Mouse (Mus musculus): Measurements from ENCODE around the gene Llph. TPM values are rescaled to one million over a fixed set of nuclear protein-coding genes. Genes with fewer than 3 reads are reported as not detected.

Gene Llph
- polyA plus RNA-seq, 1 experiment, result 0.95 TPM

DNA sequence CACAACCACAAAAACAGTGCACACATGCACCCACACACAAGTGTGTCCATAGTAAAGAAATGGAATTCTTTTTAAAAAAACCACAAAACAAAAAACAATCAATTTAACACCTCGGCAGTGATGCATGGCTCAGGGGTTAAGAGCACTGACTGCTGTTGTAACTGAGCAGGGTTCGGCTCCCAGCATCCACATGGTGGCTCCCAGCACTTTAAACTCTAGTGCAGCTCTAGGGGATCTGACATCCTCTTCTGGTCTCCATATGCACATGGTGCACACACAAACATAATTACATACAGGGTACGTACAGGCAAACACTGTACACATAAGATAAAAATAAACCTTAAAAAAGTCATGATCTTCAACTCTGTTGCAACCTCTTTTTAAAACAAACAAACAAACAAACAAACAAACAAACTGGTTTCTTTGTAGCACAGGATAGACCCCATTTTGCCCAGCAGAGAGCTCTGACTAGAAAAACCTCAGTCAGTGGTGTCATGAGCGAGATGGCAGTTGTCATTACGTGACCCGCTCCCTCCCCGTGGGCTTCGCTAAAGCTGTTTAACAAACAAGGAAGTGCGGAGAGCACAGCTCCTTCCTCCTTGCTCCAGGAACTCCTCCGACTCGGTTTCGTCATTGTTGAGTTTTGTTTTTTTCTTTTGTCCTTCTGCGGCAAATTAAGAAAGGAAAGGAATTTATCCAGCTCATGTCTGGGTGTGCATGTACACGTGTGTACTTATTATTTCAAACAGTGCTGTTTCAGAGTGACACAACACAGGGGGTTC is 7.1 kb upstream of the Llph start:
- Histone ChIP-seq H3K27me3 (ENCODE audit: control insufficient read depth, insufficient read depth, low read length) (no peaks in the 10 kb centered on the region), H3K4me3 (ENCODE audit: low read depth, low read length) (no peak overlapping the region), H3K4me1 (ENCODE audit: control insufficient read depth, insufficient read depth, insufficient read length, low read length) (no peaks in the 10 kb centered on the region), H3K27ac (ENCODE audit: insufficient read depth, low read depth, low read length) (no peak overlapping the region), H3K36me3 (ENCODE audit: control insufficient read depth, insufficient read depth, low read length) (peaks cover 27% of the 10 kb centered on the region)
- no peak for TF ChIP-seq POLR2A (IDR thresholded peaks at IDR 0.05; ENCODE audit: low read depth, low read length)
- TF ChIP-seq CTCF (IDR thresholded peaks at IDR 0.05; ENCODE audit: extremely low read depth, insufficient read length, insufficient replicate concordance, low read depth, low read length), result no peak
- 59% methylated on average over 14 of the region's 14 CpGs for WGBS

DNA sequence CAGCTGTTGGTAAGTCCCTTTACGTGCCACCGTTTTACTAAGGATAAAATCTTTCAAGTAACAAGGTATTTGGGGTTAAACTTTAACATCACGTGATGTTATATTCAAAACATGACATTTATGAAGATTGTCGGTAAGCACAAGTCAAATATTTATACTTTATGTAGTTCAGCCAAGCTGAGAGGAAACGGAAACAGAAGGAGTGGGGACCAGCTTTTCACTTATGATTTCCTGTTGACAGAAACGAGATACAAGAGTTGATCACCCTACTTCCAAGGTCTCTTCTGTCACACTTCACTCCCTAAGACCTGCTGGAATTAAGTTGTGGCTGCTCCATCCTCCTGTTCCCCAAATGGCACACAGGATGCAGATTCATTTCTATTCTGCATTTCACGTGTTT is 6.1 kb upstream of the Llph start:
- no peak overlapping the region for H3K27ac ChIP-seq (ENCODE audit: insufficient read depth, low read depth, low read length)
- TF ChIP-seq CTCF (IDR thresholded peaks at IDR 0.05; ENCODE audit: extremely low read depth, insufficient read length, insufficient replicate concordance, low read depth, low read length) (no peak), POLR2A (IDR thresholded peaks at IDR 0.05; ENCODE audit: low read depth, low read length) (no peak)
- WGBS, result 70% methylated on average over 7 of the region's 7 CpGs

DNA sequence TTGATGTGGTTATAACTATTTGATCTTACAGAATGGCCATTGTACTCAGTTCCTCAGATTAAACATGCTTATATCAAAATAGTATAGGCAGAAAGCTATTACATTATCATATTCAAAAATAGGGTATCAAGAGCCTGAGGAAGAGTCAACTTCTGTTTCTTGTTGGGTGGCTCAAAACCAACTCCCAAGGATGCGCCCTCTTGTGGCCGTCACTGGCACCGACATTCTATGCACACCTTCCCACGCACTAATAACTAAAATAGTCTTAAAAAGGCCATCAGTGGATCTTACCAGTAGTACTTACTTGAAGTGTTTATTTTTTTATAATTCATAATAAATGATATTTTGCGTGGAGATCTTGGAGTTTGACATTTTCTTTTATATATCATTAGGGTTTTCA is 4.8 kb downstream of the Llph start:
- Histone ChIP-seq H3K27me3 (ENCODE audit: control insufficient read depth, insufficient read depth, low read length) (no peaks in the 10 kb centered on the region), H3K36me3 (ENCODE audit: control insufficient read depth, insufficient read depth, low read length) (peaks cover 18% of the 10 kb centered on the region), H3K27ac (ENCODE audit: insufficient read depth, low read depth, low read length) (no peak overlapping the region), H3K4me1 (ENCODE audit: control insufficient read depth, insufficient read depth, insufficient read length, low read length) (peaks cover 3% of the 10 kb centered on the region; the same call in 1 of the 2 replicates), H3K4me3 (ENCODE audit: low read depth, low read length) (no peak overlapping the region)
- WGBS, result 25% methylated on average over 5 of the region's 5 CpGs
- TF ChIP-seq CTCF (IDR thresholded peaks at IDR 0.05; ENCODE audit: extremely low read depth, insufficient read length, insufficient replicate concordance, low read depth, low read length) (peak; percentile 83; the same call in 1 of the 2 replicates), POLR2A (IDR thresholded peaks at IDR 0.05; ENCODE audit: low read depth, low read length) (no peak)

More for the DNA sequence above, 6.1 kb upstream of the Llph start:
- Histone ChIP-seq H3K4me3 (ENCODE audit: low read depth, low read length) (no peak overlapping the region), H3K27me3 (ENCODE audit: control insufficient read depth, insufficient read depth, low read length) (no peaks in the 10 kb centered on the region), H3K4me1 (ENCODE audit: control insufficient read depth, insufficient read depth, insufficient read length, low read length) (no peaks in the 10 kb centered on the region), H3K36me3 (ENCODE audit: control insufficient read depth, insufficient read depth, low read length) (peaks cover 26% of the 10 kb centered on the region)

GRCm38 (mm10) chr10:120233655-120234367 is 6.9 kb downstream of the Llph start:
- no peaks in the 10 kb centered on the region for H3K4me1 ChIP-seq (ENCODE audit: control insufficient read depth, insufficient read depth, insufficient read length, low read length)
- 27% methylated on average over 18 of the region's 18 CpGs for WGBS
- H3K27ac ChIP-seq (ENCODE audit: insufficient read depth, low read depth, low read length), result no peak overlapping the region
- peak overlapping the region; percentile 47 for H3K4me3 ChIP-seq (ENCODE audit: low read depth, low read length)
- TF ChIP-seq POLR2A (IDR thresholded peaks at IDR 0.05; ENCODE audit: low read depth, low read length) (no peak), CTCF (IDR thresholded peaks at IDR 0.05; ENCODE audit: extremely low read depth, insufficient read length, insufficient replicate concordance, low read depth, low read length) (peak; percentile 42; the same call in 1 of the 2 replicates)
- H3K27me3 ChIP-seq (ENCODE audit: control insufficient read depth, insufficient read depth, low read length), result no peaks in the 10 kb centered on the region
- H3K36me3 ChIP-seq (ENCODE audit: control insufficient read depth, insufficient read depth, low read length), result peaks cover 18% of the 10 kb centered on the region

DNA sequence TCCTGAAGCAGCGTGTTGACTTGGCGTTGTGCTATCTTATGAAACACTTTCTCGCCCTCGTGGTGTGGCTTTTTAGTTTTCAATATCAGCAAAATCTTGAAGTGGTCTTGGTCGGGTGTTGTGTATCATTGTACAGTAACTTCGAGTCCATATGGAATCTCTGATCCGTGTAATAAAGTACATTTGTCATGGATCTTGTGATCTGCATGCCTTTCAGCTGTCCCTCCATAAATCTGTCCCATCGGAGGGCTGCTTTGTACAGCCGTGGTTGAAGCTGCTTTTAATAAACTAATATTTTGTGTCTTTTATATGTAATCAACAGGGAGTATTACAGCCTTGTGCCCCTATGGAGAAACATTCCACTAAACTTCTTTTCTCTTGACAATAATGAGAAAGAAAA is 10.0 kb downstream of the Llph start:
- WGBS, result 73% methylated on average over 9 of the region's 9 CpGs
- H3K4me1 ChIP-seq (ENCODE audit: control insufficient read depth, insufficient read depth, insufficient read length, low read length), result no peaks in the 10 kb centered on the region
- no peaks in the 10 kb centered on the region for H3K27me3 ChIP-seq (ENCODE audit: control insufficient read depth, insufficient read depth, low read length)
- TF ChIP-seq CTCF (IDR thresholded peaks at IDR 0.05; ENCODE audit: extremely low read depth, insufficient read length, insufficient replicate concordance, low read depth, low read length) (no peak), POLR2A (IDR thresholded peaks at IDR 0.05; ENCODE audit: low read depth, low read length) (no peak)
- no peak overlapping the region for H3K4me3 ChIP-seq (ENCODE audit: low read depth, low read length)
- H3K36me3 ChIP-seq (ENCODE audit: control insufficient read depth, insufficient read depth, low read length), result no peaks in the 10 kb centered on the region
- no peak overlapping the region for H3K27ac ChIP-seq (ENCODE audit: insufficient read depth, low read depth, low read length)

GRCm38 (mm10) chr10:120238241-120238640 is 11.4 kb downstream of the Llph start:
- Histone ChIP-seq H3K27ac (ENCODE audit: insufficient read depth, low read depth, low read length) (no peak overlapping the region), H3K4me3 (ENCODE audit: low read depth, low read length) (no peak overlapping the region), H3K4me1 (ENCODE audit: control insufficient read depth, insufficient read depth, insufficient read length, low read length) (no peaks in the 10 kb centered on the region), H3K36me3 (ENCODE audit: control insufficient read depth, insufficient read depth, low read length) (no peaks in the 10 kb centered on the region), H3K27me3 (ENCODE audit: control insufficient read depth, insufficient read depth, low read length) (no peaks in the 10 kb centered on the region)
- WGBS, result 81% methylated on average over 8 of the region's 8 CpGs
- TF ChIP-seq POLR2A (IDR thresholded peaks at IDR 0.05; ENCODE audit: low read depth, low read length) (no peak), CTCF (IDR thresholded peaks at IDR 0.05; ENCODE audit: extremely low read depth, insufficient read length, insufficient replicate concordance, low read depth, low read length) (no peak)

- no peaks in the 10 kb centered on the region for H3K4me1 ChIP-seq (ENCODE audit: control insufficient read depth, insufficient read depth, insufficient read length, low read length)
These were observed 12.6 kb downstream of the Llph start for GRCm38 (mm10) chr10:120239476-120239875.

More at GRCm38 (mm10) chr10:120239476-120239875, 12.6 kb downstream of the Llph start:
- Histone ChIP-seq H3K4me3 (ENCODE audit: low read depth, low read length) (no peak overlapping the region), H3K27ac (ENCODE audit: insufficient read depth, low read depth, low read length) (no peak overlapping the region), H3K36me3 (ENCODE audit: control insufficient read depth, insufficient read depth, low read length) (no peaks in the 10 kb centered on the region), H3K27me3 (ENCODE audit: control insufficient read depth, insufficient read depth, low read length) (no peaks in the 10 kb centered on the region)
- TF ChIP-seq POLR2A (IDR thresholded peaks at IDR 0.05; ENCODE audit: low read depth, low read length) (no peak), CTCF (IDR thresholded peaks at IDR 0.05; ENCODE audit: extremely low read depth, insufficient read length, insufficient replicate concordance, low read depth, low read length) (no peak)
- WGBS, result 55% methylated on average over 6 of the region's 6 CpGs
